Mouse (Mus musculus) regulatory T cell (primary cell): ENCODE data around the gene Fam209.

Source experiments
- in situ Hi-C: fragments of 300-600 bp; cut with MboI, MseI; formaldehyde crosslinking; loops from one replicate; pipeline ENCODE4 v1.15.1; 2025; ENCODE audit warnings: high pct_unique_total_duplicates

Fam209 gene

GRCm38 (mm10) chr2:172477350-172477749 lies 5.0 kb downstream of the Fam209 start:
- in situ Hi-C loops: no loop called here

DNA sequence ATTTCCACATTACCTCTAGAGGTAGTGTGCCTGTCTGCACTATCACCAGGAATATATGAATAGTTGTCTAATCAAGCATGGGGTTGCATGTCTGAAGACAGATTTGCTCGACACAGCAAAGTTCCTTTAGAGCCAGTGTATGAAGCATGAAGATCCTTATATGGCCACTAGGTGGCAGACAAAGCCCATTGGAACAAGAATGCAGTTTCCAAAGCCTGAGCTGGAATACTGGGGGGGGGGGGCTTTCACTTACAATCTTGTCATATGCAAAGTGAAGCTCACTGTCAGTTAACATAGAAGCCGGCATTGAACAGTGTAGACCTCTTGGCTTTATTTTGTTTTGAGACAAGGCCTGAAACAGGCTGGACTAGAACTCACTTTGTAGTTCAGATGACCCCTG lies 5.5 kb downstream of the Fam209 start:
- in situ Hi-C loops: no loop called here

GRCm38 (mm10) chr2:172480296-172480695 lies 8.0 kb downstream of the Fam209 start:
- in situ Hi-C loops: no loop called here

- in situ Hi-C loops: no loop called here
Observed at GRCm38 (mm10) chr2:172481654-172482385, 9.5 kb downstream of the Fam209 start.

GRCm38 (mm10) chr2:172483766-172484413 lies 11.6 kb downstream of the Fam209 start:
- in situ Hi-C loops: no loop called here

DNA sequence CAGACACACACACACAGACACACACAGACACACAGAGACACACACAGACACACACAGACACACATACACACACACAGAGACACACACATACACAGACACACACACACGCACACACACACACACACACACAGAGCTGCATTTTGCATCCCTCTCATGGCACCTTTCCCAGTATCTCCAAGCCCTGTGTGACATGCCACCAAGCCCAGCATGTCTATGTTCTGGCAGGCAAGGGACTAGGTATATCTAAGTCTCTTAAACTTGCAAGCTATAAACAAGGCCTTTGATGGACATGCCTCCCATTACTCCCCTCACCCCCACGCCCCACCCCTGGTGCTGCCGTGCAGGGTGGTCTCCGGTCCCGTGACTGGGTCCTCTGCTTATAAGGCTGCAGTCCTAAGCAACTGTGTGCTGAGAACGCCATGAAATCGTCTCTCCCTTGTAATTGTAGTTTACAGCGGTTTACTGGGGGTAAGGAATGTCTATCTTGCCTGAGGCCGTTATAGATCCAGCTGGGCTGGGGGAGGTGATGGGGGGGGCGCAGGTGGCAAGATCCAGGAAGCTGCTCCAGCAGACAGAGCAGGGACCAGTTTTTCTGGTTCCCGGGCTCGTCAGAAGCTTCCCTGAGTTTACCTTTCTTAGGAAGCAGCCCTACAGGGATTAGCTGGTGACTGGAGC lies 12.5 kb downstream of the Fam209 start:
- in situ Hi-C loops: no loop called here

DNA sequence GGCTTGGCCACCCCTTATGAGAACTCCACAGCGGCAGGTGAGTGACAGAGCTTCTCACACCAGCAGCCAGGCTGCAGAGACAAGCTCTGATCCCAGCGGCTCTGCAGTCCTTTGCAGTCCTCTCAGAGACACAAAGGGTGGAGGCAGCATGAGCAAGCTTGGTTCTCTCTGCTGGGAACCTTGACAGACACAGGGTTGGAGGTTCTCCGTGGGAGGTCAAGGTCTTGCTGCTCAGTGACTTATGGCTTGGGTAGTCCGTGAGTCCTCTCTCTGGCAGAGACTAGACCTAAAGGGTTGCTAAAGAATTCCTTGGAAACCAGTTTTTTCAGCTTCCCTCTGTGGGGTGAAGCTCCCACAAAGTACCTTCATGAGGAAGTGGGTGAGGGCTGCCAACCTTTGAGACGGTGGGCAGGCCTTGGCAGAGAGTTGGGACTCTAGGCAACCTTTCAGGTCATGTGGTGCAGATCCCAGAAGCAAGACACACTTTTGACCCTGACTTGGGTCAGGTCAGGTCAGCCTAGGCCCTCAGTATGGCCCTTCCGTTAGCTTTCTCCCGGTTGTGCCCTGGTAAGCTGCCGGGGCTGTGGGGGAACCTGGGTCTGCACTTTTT lies 24.5 kb downstream of the Fam209 start:
- in situ Hi-C loops: no loop called here

DNA sequence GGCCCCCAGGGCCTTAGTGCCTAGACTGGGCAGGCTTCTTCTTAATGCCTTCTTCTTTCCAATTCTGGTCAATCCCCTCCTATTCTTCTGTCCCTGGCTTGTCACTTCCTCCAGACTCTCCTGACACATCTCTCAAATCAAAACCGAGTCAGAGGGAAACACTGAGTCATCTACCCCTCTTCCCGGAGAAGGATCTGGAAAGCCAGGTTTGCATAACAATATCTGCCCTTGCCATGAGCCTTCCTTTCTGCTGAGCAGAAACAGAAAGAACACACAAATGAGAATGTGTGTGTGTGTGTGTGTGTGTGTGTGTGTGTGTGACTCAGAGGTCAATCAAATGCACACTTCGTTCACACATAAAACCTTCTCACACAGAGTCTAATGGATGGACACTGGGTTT lies 26.5 kb downstream of the Fam209 start:
- in situ Hi-C loops: no loop called here

GRCm38 (mm10) chr2:172500752-172501316 lies 28.5 kb downstream of the Fam209 start:
- in situ Hi-C loops: loop anchor here (10.0 to 25.0 kb wide), 2 partner anchors 276 to 1089 kb away; no protein-coding TSS in a partner anchor

DNA sequence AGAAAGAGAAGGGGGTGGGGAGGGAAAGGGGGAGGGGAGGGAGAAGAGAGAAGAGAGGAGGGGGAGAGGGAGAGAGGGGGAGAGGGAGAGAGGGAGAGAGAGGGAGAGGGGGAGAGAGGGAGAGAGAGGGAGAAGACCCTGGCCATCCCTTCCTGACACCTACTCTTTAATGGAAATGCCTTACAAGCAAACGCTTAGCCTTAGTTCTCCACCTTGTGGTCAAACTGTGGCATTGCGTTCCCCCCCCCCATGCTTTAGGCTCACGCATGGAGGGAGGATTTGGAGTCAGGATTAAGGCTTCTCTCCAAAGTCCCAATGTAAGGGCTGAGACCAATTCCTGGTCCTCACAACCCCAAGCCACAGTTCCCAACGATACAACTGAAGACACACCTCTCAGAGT lies 29.0 kb downstream of the Fam209 start:
- in situ Hi-C loops: loop anchor here (10.0 to 25.0 kb wide), 2 partner anchors 277 to 1089 kb away; no protein-coding TSS in a partner anchor

DNA sequence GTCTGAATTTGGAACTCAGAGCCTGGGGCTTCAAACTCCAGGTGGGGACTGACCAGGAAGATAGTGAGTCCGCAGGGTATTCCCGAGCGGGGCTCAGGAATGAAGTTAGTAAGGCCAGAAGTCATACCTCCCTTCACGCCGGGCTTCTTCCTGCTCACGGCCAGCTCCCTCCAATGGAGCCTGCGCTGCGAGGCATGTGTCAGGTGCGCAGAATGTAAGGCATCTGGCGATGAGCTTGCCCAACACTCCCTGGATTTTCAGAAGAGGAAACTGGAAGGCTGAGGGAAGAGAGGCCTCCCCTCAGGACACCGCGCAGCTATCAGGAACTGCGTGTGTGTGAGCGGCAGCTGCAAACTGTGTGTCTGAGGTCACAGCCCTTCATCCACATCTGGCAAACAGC lies 29.8 kb downstream of the Fam209 start:
- in situ Hi-C loops: loop anchor here (10.0 to 25.0 kb wide), 2 partner anchors 277 to 1090 kb away; no protein-coding TSS in a partner anchor

- in situ Hi-C loops: loop anchor here (10.0 to 25.0 kb wide), 2 partner anchors 281 to 1094 kb away; no protein-coding TSS in a partner anchor
Observed at GRCm38 (mm10) chr2:172506121-172506520, 33.8 kb downstream of the Fam209 start.

GRCm38 (mm10) chr2:172510056-172510712 lies 37.9 kb downstream of the Fam209 start:
- in situ Hi-C loops: loop anchor here (25.0 kb wide), 1 partner anchor 1098 kb away; no protein-coding TSS in a partner anchor

DNA sequence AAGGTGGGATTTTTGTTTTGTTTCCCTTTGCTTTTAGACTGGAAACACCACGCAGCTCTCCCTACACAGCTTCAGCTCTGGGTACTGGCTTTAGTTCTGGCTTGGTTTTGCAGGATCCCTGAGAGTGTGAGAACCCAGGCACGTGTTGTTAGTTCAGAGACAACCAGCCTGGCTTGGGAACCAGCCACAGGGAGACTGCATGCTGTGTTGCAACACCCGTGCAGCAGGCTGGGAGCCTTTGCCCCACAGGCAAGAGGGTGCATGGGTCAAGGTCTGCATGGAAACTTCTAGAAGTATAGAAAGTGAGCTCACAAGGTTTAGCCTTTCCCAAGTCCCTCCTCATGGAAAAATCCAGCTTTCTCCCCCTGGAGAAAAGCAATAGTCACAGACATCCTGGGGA lies 38.6 kb downstream of the Fam209 start:
- in situ Hi-C loops: loop anchor here (25.0 kb wide), 1 partner anchor 1099 kb away; no protein-coding TSS in a partner anchor

GRCm38 (mm10) chr2:172516407-172516992 lies 44.2 kb downstream of the Fam209 start:
- in situ Hi-C loops: loop anchor here (25.0 kb wide), 1 partner anchor 1104 kb away; no protein-coding TSS in a partner anchor

DNA sequence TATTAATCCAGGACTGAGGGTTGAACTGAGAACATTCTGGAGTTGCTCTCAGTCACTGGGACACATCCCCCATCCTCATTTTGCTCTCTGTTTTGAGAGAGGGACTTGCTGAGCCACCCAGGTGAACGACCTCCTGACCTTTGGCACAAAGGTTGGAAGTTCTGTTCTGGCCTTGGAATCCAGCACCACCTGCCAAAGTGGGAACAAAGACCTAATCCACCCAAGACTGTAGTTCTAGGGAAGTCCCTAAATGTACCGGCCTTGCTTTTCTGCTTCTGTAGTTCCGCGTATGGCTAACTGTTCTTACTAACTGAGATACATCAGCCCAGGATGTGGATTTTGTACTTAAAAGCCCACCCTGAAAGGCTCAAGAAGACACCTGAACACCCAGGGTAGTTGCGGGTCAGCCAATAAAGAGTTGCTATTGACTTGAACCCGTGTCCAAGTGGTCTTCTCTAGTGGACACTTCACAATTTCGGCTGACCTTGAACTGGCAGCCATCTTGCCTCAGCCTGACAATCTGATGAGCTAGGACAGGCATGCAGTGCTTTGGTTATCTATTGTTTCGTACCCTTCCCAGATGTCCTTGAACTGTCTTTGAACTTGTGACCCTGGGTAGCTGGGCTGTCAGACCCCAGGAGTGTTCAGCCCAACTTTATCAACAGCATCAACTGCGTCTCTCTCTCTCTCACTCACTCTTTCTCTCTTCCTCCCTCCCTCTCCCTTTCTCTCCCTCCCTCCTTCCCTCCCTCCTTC lies 48.5 kb downstream of the Fam209 start:
- in situ Hi-C loops: loop anchor here (25.0 kb wide), 1 partner anchor 1108 kb away; no protein-coding TSS in a partner anchor

- in situ Hi-C loops: loop anchor here (25.0 kb wide), 1 partner anchor 1110 kb away; no protein-coding TSS in a partner anchor
Observed at GRCm38 (mm10) chr2:172522528-172522927, 50.2 kb downstream of the Fam209 start.
